Mouse (Mus musculus) heart, adult 2 months (tissue): Measurements from ENCODE around the gene Spata16. TPM values are rescaled to one million over a fixed set of nuclear protein-coding genes. Genes with fewer than 3 reads are reported as not detected.

ENCODE experiments used
- DNase-seq, 2 experiments: peaks; one replicate each; pipeline ENCODE4 v3.0.0; 2021
- H3K27ac ChIP-seq: fragments of 200-600 bp; 2 replicates; pipeline ENCODE4 v1.8.1; 2022
- H3K27me3 ChIP-seq: fragments of 200-500 bp; 2 replicates; pipeline ENCODE4 v1.6.1; 2012; ENCODE audit warnings: mild to moderate bottlenecking, low read length, inconsistent platforms, mixed read lengths; ENCODE audit not compliant: control insufficient read depth, insufficient read depth
- H3K36me3 ChIP-seq: fragments of 200-500 bp; 2 replicates; pipeline ENCODE4 v1.6.1; 2012; ENCODE audit warnings: low read length, inconsistent platforms; ENCODE audit not compliant: control insufficient read depth, insufficient read depth
- H3K4me1 ChIP-seq: fragments of 200-500 bp; 2 replicates; pipeline ENCODE4 v1.6.1; 2011; ENCODE audit warnings: low read length; ENCODE audit not compliant: control insufficient read depth, insufficient read depth
- H3K4me3 ChIP-seq: fragments of 200-600 bp; 2 replicates; pipeline ENCODE4 v1.8.1; 2022
- H3K79me2 ChIP-seq: fragments of 200-500 bp; replicated peaks from 2 replicates; pipeline ENCODE4 v1.6.1; 2012; ENCODE audit warnings: mild to moderate bottlenecking, inconsistent platforms, low read length, moderate library complexity, mixed read lengths; ENCODE audit not compliant: control insufficient read depth, insufficient read depth
- H3K9ac ChIP-seq: fragments of 200-500 bp; 2 replicates; pipeline ENCODE4 v1.6.1; 2012; ENCODE audit warnings: low read depth, mild to moderate bottlenecking, control low read depth, inconsistent platforms, low read length, mixed read lengths
- CTCF ChIP-seq: fragments of 200-600 bp; IDR thresholded peaks from 2 replicates; pipeline ENCODE4 v1.8.1; 2022; ENCODE audit warnings: antibody characterized with exemption, mild to moderate bottlenecking, moderate library complexity
- EP300 ChIP-seq: fragments of 200-500 bp; IDR thresholded peaks from 2 replicates; pipeline ENCODE4 v1.6.1; 2011; ENCODE audit warnings: low read depth, low read length, control low read depth; ENCODE audit not compliant: insufficient read depth
- POLR2A ChIP-seq: fragments of 200-500 bp; IDR thresholded peaks from 2 replicates; pipeline ENCODE4 v1.6.1; 2011; ENCODE audit warnings: mild to moderate bottlenecking, low read depth, low read length, control low read depth; ENCODE audit not compliant: insufficient read depth
- WGBS: fragments of 180-500 bp; shearing (Covaris S2); methylation state at CpG from one replicate; pipeline ENCODE4 v1.1.7; 2018; 5-methylcytosine and 5-hydroxymethylcytosine counted together
- intact Hi-C: fragments of 180-260 bp; cut with DNase I; formaldehyde crosslinking; loops from one replicate; pipeline ENCODE4 v1.15.1; 2025
- polyA plus RNA-seq: library from polyadenylated mRNA; depleted of rRNA; stranded (reverse); fragments of >200 nt; gene quantifications from 2 replicates; pipeline ENCODE4 v1.2.3, GENCODE M21; 2012
- total RNA-seq, 2 experiments: library from RNA; stranded (reverse); gene quantifications; 2 replicates each; pipeline ENCODE4 v1.2.3; 2021

The Spata16 gene
- total and polyA plus RNA-seq, 3 experiments = not detected

DNA sequence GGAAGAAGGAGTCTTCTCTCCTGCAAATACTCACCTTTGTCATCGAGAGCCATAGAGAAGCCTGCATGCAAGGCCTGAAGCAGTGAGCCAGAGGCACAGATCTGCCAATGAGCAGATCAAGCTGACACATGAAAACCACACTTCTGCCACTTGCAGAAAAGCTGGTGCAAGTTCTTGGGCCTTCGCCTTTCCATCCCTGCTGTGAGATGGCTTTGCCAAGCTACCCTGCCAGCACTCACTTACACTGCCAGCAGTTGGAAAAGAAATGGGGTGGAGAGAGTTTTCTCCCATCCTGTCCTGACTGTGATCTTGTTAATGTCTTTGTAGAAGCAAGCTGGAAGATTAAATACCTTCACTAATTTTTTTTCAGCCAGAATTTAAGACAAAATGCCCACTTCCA, 237.3 kb downstream of the Spata16 start:
- Histone ChIP-seq H3K27ac (no peak overlapping the region), H3K4me1 (no peaks in the 10 kb centered on the region), H3K9ac (no peak overlapping the region), H3K4me3 (no peak overlapping the region), H3K79me2 (no peaks in the 10 kb centered on the region), H3K27me3 (no peaks in the 10 kb centered on the region), H3K36me3 (no peaks in the 10 kb centered on the region)
- TF ChIP-seq EP300 = no peak
- no peak for TF ChIP-seq CTCF
- DNase-seq = no peak
- WGBS = 67% methylated on average over 2 of the region's 2 CpGs
- intact Hi-C loops = no loop called here

DNA sequence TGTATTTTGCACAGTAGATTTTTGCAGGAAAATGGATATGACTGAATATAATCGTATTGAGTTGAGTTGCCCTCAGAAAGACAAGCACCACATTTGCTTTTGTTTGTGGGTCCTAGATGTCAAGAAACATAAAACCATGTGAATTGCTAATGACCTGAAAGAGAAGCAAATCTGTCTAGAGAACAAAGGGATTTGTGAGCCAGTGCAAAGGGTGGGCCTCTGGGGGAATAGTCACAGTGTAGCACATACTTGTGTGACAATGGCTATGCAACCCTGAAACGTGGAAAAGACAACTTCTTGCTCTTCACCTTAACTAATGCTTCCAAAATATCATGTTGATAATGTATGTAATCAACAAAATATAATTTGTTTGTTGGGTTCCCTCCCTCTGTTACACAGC, 239.9 kb downstream of the Spata16 start:
- TF ChIP-seq POLR2A = no peak
- TF ChIP-seq EP300 = no peak
- no peak for TF ChIP-seq CTCF
- WGBS = 58% methylated on average over 2 of the region's 2 CpGs
- Histone ChIP-seq H3K9ac (no peak overlapping the region), H3K4me3 (no peak overlapping the region), H3K79me2 (no peaks in the 10 kb centered on the region), H3K36me3 (no peaks in the 10 kb centered on the region), H3K27me3 (no peaks in the 10 kb centered on the region), H3K4me1 (no peaks in the 10 kb centered on the region), H3K27ac (no peak overlapping the region)
- intact Hi-C loops = no loop called here
- DNase-seq = no peak

DNA sequence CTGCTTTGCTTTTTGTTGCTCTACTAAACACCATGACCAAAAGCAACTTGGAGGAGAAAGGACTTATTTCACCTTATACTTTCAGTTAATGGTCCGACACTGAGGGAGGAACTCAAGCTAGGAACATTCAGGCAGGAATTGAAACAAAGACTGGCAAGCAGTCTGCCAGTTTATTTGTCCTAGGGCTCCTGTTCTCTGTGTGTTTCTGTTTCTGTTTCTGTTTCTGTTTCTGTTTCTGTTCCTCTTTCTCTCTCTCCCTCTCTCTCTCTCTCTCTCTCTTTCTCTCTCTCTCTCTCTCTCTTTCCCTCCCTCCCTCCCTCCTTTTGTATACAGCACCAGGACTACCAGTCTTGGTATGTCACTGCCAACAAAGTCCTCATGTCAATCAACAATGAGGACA, 279.2 kb downstream of the Spata16 start:
- no peak for DNase-seq
- WGBS = 61% methylated on average over 1 of the region's 1 CpGs
- H3K4me1 ChIP-seq = no peaks in the 10 kb centered on the region
- no peak overlapping the region for H3K9ac ChIP-seq
- intact Hi-C loops = no loop called here
- H3K27me3 ChIP-seq = no peaks in the 10 kb centered on the region
- no peak overlapping the region for H3K4me3 ChIP-seq
- H3K79me2 ChIP-seq = no peaks in the 10 kb centered on the region
- no peak for TF ChIP-seq POLR2A
- no peak for TF ChIP-seq CTCF
- no peak for TF ChIP-seq EP300
- H3K36me3 ChIP-seq = no peaks in the 10 kb centered on the region
- H3K27ac ChIP-seq = no peak overlapping the region

DNA sequence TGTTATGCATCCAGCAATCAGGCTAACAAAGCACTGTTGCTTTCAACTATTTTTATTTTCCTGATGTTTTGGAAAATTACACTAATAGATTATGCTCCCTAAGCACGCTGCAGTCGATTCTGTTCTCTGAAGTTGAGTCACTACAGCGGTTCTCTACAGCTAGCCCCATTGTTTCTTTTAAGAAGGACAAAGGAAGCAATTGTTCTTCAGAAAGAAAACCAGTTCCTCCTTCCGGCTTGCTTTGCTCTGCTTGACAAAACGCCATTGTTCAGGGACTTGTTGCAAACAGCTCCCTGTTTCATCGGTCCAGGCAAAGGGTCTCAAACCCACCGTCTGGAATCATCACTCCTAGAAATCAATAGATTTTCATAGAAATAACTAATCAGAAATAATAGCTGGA, 283.6 kb downstream of the Spata16 start:
- WGBS = 43% methylated on average over 7 of the region's 7 CpGs
- Histone ChIP-seq H3K79me2 (no peaks in the 10 kb centered on the region), H3K27me3 (no peaks in the 10 kb centered on the region), H3K4me3 (no peak overlapping the region), H3K36me3 (no peaks in the 10 kb centered on the region), H3K27ac (no peak overlapping the region), H3K4me1 (no peaks in the 10 kb centered on the region), H3K9ac (no peak overlapping the region)
- TF ChIP-seq CTCF (no peak), POLR2A (no peak), EP300 (no peak)
- no peak for DNase-seq
- intact Hi-C loops = no loop called here

DNA sequence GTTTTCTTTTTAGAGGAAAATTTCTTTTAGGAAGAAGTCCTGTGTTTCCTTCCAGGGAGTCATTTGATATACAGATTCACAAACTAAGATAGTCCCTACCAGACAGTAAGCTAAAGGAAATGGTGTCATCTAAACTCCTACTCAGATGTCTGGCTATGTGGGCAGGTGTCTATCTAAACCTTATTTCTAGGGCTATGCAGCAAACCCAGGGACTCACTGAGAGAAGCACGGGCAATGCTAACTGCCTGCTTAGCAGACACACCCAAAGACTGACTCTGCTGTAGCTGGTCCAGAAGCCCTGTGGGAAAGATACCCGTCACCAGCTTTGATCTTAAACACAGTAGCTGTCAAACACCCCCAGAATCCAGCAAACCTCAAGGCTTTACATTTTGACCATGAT, 284.2 kb downstream of the Spata16 start:
- Histone ChIP-seq H3K27ac (no peak overlapping the region), H3K4me1 (no peaks in the 10 kb centered on the region), H3K27me3 (no peaks in the 10 kb centered on the region), H3K79me2 (no peaks in the 10 kb centered on the region), H3K4me3 (no peak overlapping the region), H3K9ac (no peak overlapping the region), H3K36me3 (no peaks in the 10 kb centered on the region)
- no peak for TF ChIP-seq POLR2A
- TF ChIP-seq EP300 = no peak
- no peak for TF ChIP-seq CTCF
- no peak for DNase-seq
- intact Hi-C loops = no loop called here
- 74% methylated on average over 2 of the region's 2 CpGs for WGBS

DNA sequence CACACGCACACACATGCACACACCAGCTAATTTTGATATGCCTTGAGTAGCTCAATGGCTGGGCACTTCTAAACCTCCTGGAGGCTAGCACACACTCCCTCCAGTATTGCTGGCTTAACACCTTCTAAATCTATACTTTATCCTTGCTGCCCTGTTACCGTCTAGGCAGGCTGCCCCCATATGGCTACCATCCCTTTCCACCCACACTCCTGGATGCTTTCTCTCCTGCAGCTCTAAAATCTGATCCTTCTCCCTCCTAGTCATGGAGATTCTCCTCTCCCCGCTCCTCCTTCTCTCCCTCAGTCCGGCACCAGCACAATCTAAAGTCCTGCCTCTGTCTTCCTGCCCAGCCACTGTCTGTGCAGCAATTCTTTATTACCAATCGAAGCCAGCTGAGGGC, 286.0 kb downstream of the Spata16 start:
- Histone ChIP-seq H3K36me3 (no peaks in the 10 kb centered on the region), H3K4me1 (no peaks in the 10 kb centered on the region), H3K27me3 (no peaks in the 10 kb centered on the region), H3K9ac (no peak overlapping the region), H3K79me2 (no peaks in the 10 kb centered on the region), H3K4me3 (no peak overlapping the region), H3K27ac (no peak overlapping the region)
- WGBS = 90% methylated on average over 5 of the region's 5 CpGs
- TF ChIP-seq CTCF (no peak), POLR2A (no peak), EP300 (no peak)
- intact Hi-C loops = no loop called here
- no peak for DNase-seq

DNA sequence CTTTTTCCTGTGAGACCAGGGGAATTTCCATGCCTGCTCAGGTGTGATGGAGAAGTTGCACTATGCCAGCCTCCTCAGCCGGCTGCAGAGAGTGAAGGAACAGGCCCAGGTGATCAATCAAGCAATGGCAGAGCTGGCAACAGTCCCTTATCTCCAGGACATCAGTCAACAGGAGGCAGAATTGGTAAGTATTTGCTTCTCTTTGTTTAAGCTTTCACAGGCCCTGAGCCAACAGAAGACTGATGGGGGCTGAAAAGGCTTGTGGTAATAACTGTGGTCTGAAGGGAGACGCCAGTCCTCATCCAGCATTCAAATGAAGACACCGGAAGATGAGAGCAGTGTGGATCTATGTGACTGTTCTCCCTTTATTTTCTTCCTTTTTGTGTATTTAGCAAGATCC, 286.8 kb downstream of the Spata16 start:
- Histone ChIP-seq H3K79me2 (no peaks in the 10 kb centered on the region), H3K36me3 (no peaks in the 10 kb centered on the region), H3K4me3 (no peak overlapping the region), H3K4me1 (no peaks in the 10 kb centered on the region), H3K9ac (no peak overlapping the region), H3K27me3 (no peaks in the 10 kb centered on the region), H3K27ac (no peak overlapping the region)
- TF ChIP-seq CTCF (no peak), EP300 (no peak), POLR2A (no peak)
- 72% methylated on average over 3 of the region's 3 CpGs for WGBS
- DNase-seq = no peak
- intact Hi-C loops = no loop called here
